In the genomic region with DNA sequence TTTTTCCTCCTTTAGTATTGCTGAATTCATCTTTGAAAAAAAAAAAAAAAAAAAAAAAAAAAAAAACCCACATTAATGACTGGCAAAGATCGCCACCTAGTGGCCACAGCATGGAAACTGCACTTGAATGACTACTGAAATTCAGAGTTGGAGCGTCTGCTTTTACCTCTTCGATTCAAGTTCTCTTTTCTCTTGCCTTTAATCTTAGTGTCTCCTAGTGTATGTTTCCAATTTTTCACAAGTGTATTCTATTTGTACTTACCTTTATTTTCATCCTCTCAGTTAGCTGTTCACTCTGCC, we compare ENCODE assay signal across 9 mouse cellular contexts.
DNase-seq lines count a peak whose midpoint lies in the region; ATAC-seq and TF ChIP-seq lines count a peak whose summit lies in the region.
"Had no signal": no experiment of that assay in that cellular context is flagged by ENCODE, and none has a peak within 500 bp of the region (broad histone marks: within the 10 kb centered on the region; RNA-seq: fewer than 3 reads in every experiment).

No protein-coding gene starts in this region.

- H3K9me3 ChIP-seq in intestine, postnatal 0 days (ENCODE audit: control insufficient read depth): no peaks in the 10 kb centered on the region
- H3K9me3 ChIP-seq in intestine, embryonic 15.5 days: no peaks in the 10 kb centered on the region
- no peaks in the 10 kb centered on the region for H3K9me3 ChIP-seq in limb, embryonic 11.5 days (ENCODE audit: control insufficient read depth, low read length)
- H3K9me3 ChIP-seq in stomach, postnatal 0 days (ENCODE audit: control insufficient read depth, low read length): no peaks in the 10 kb centered on the region
- H3K9me3 ChIP-seq: liver, embryonic 15.5 days had no signal

- no peak overlapping the region for H3K27ac ChIP-seq in intestine, postnatal 0 days (ENCODE audit: low read depth, low read length)
- no peak overlapping the region for H3K27ac ChIP-seq in intestine, embryonic 15.5 days
- no peak overlapping the region for H3K27ac ChIP-seq in limb, embryonic 11.5 days (replicated peaks; ENCODE audit: low read depth, low read length)
- no peak overlapping the region for H3K27ac ChIP-seq in stomach, postnatal 0 days (replicated peaks)
- H3K27ac ChIP-seq: liver, embryonic 15.5 days had no signal

- H3K4me1 ChIP-seq in intestine, postnatal 0 days (replicated peaks; ENCODE audit: control insufficient read depth, insufficient read depth, low read length): no peaks in the 10 kb centered on the region
- H3K4me1 ChIP-seq in intestine, embryonic 15.5 days (replicated peaks): no peaks in the 10 kb centered on the region
- no peaks in the 10 kb centered on the region for H3K4me1 ChIP-seq in limb, embryonic 11.5 days (ENCODE audit: control insufficient read depth, insufficient read depth, low read length)
- H3K4me1 ChIP-seq in stomach, postnatal 0 days (replicated peaks; ENCODE audit: control insufficient read depth, insufficient read depth): no peaks in the 10 kb centered on the region
- H3K4me1 ChIP-seq: liver, embryonic 15.5 days had no signal

- TF ChIP-seq CTCF in intestine, postnatal 0 days (IDR thresholded peaks at IDR 0.05; ENCODE audit: low read depth): peak; percentile 77
- peak; percentile 83 for TF ChIP-seq CTCF in stomach, postnatal 0 days (IDR thresholded peaks at IDR 0.05; ENCODE audit: low read depth)

- no peak overlapping the region for H3K4me2 ChIP-seq in intestine, postnatal 0 days (replicated peaks; ENCODE audit: low read depth)
- H3K4me2 ChIP-seq in intestine, embryonic 15.5 days (replicated peaks): no peak overlapping the region
- H3K4me2 ChIP-seq in limb, embryonic 11.5 days (ENCODE audit: low read depth, severe bottlenecking): no peak overlapping the region
- no peak overlapping the region for H3K4me2 ChIP-seq in stomach, postnatal 0 days (replicated peaks; ENCODE audit: low read depth)
- H3K4me2 ChIP-seq: liver, embryonic 15.5 days had no signal

- no peak for ATAC-seq in CD4-positive, CD25-positive, alpha-beta regulatory T cell, adult 4 months
- ATAC-seq in intestine, postnatal 0 days: no peak
- ATAC-seq in intestine, embryonic 15.5 days: no peak
- no peak for ATAC-seq in limb, embryonic 11.5 days (ENCODE audit: insufficient number of reproducible peaks, low FRiP score, low TSS enrichment, low read depth)
- ATAC-seq in stomach, postnatal 0 days (ENCODE audit: low FRiP score, low TSS enrichment): no peak

- no peak for TF ChIP-seq EP300 in stomach, postnatal 0 days (optimal IDR thresholded peaks at IDR 0.05)

- H3K4me3 ChIP-seq in intestine, postnatal 0 days (ENCODE audit: low read depth, low read length): no peak overlapping the region
- no peak overlapping the region for H3K4me3 ChIP-seq in intestine, embryonic 15.5 days (replicated peaks)
- H3K4me3 ChIP-seq in limb, embryonic 11.5 days (ENCODE audit: low read depth, low read length): no peak overlapping the region
- H3K4me3 ChIP-seq in stomach, postnatal 0 days (ENCODE audit: low read depth, low read length): no peak overlapping the region
- H3K4me3 ChIP-seq: liver, embryonic 15.5 days had no signal

- 24% methylated on average over 3 of the region's 3 CpGs for WGBS in intestine, postnatal 0 days
- WGBS in intestine, embryonic 15.5 days: 22% methylated on average over 3 of the region's 3 CpGs
- WGBS in limb, embryonic 11.5 days: 37% methylated on average over 3 of the region's 3 CpGs
- 16% methylated on average over 3 of the region's 3 CpGs for WGBS in stomach, postnatal 0 days

- no peak overlapping the region for H3K9ac ChIP-seq in intestine, postnatal 0 days (ENCODE audit: low read depth, low read length)
- no peak overlapping the region for H3K9ac ChIP-seq in intestine, embryonic 15.5 days
- no peak overlapping the region for H3K9ac ChIP-seq in limb, embryonic 11.5 days (ENCODE audit: low read length)
- H3K9ac ChIP-seq in stomach, postnatal 0 days (ENCODE audit: low read length): no peak overlapping the region
- H3K9ac ChIP-seq: liver, embryonic 15.5 days had no signal

- no peaks in the 10 kb centered on the region for H3K36me3 ChIP-seq in intestine, postnatal 0 days (ENCODE audit: control insufficient read depth, insufficient read depth)
- no peaks in the 10 kb centered on the region for H3K36me3 ChIP-seq in intestine, embryonic 15.5 days
- no peaks in the 10 kb centered on the region for H3K36me3 ChIP-seq in limb, embryonic 11.5 days (ENCODE audit: control insufficient read depth, insufficient read depth, low read length)
- no peaks in the 10 kb centered on the region for H3K36me3 ChIP-seq in stomach, postnatal 0 days (ENCODE audit: control insufficient read depth, insufficient read depth, low read length)
- H3K36me3 ChIP-seq: liver, embryonic 15.5 days had no signal

- no peaks in the 10 kb centered on the region for H3K27me3 ChIP-seq in intestine, postnatal 0 days (replicated peaks; ENCODE audit: control insufficient read depth, insufficient read depth, low read length)
- no peaks in the 10 kb centered on the region for H3K27me3 ChIP-seq in intestine, embryonic 15.5 days (replicated peaks)
- no peaks in the 10 kb centered on the region for H3K27me3 ChIP-seq in limb, embryonic 11.5 days (ENCODE audit: control insufficient read depth, insufficient read depth, low read length)
- H3K27me3 ChIP-seq in stomach, postnatal 0 days (ENCODE audit: control insufficient read depth, insufficient read depth, low read length): no peaks in the 10 kb centered on the region
- H3K27me3 ChIP-seq: liver, embryonic 15.5 days had no signal

- DNase-seq in CD4-positive, CD25-positive, alpha-beta regulatory T cell, adult 2 months (ENCODE audit: low read depth, low spot score): peak; percentile 72
- DNase-seq in urinary bladder, postnatal 14 days (ENCODE audit: low spot score): peak; percentile 22
- no peak for DNase-seq in urinary bladder, adult 18-20 months (ENCODE audit: low spot score in 2 of 2)
- DNase-seq in limb, embryonic 11.5 days (ENCODE audit: low spot score): peak; percentile 49
- DNase-seq in stomach, postnatal 0 days (ENCODE audit: low spot score): peak; percentile 28

Comparison
In these comparisons a context has a peak if more than half of its experiments do, and no peak if none do; other contexts are left out.
1. DNase-seq: peak in CD4-positive, CD25-positive, alpha-beta regulatory T cell, adult 2 months (single experiment), urinary bladder, postnatal 14 days (single experiment), limb, embryonic 11.5 days (single experiment) and stomach, postnatal 0 days (single experiment); none in urinary bladder, adult 18-20 months (0 of 2).